ENCODE assay signal across 8 mouse cellular contexts in genomic region chr6:17583982-17584381, GRCm38 (mm10). TPM values are rescaled to one million over a fixed set of nuclear protein-coding genes. Genes with fewer than 3 reads are reported as not detected.
DNase-seq lines count a peak whose midpoint lies in the region; ATAC-seq and TF ChIP-seq lines count a peak whose summit lies in the region.

No protein-coding gene starts in this region.

- no peak overlapping the region for H3K27ac ChIP-seq in thymus, adult 2 months (ENCODE audit: control insufficient read depth, insufficient read depth, low read length)
- H3K27ac ChIP-seq in embryonic facial prominence, embryonic 13.5 days: no peak overlapping the region
- H3K27ac ChIP-seq in limb, embryonic 11.5 days (replicated peaks; ENCODE audit: low read depth, low read length): no peak overlapping the region
- H3K27ac ChIP-seq in midbrain, embryonic 11.5 days (ENCODE audit: low read depth, low read length): no peak overlapping the region
- H3K27ac ChIP-seq in small intestine, adult 2 months (ENCODE audit: insufficient read depth, low read depth, low read length): no peak overlapping the region

- H3K4me1 ChIP-seq in thymus, adult 2 months (replicated peaks; ENCODE audit: control insufficient read depth, insufficient read depth, low read length): no peaks in the 10 kb centered on the region; the same call in 1 of the 2 replicates
- no peaks in the 10 kb centered on the region for H3K4me1 ChIP-seq in embryonic facial prominence, embryonic 13.5 days
- no peaks in the 10 kb centered on the region for H3K4me1 ChIP-seq in limb, embryonic 11.5 days (ENCODE audit: control insufficient read depth, insufficient read depth, low read length)
- no peaks in the 10 kb centered on the region for H3K4me1 ChIP-seq in midbrain, embryonic 11.5 days (ENCODE audit: control insufficient read depth, insufficient read depth, low read length)
- no peaks in the 10 kb centered on the region; the same call in 1 of the 2 replicates for H3K4me1 ChIP-seq in small intestine, adult 2 months (ENCODE audit: control insufficient read depth, insufficient read depth, insufficient read length, low read length)

- TF ChIP-seq CTCF in thymus, adult 2 months (IDR thresholded peaks at IDR 0.05; ENCODE audit: borderline replicate concordance, control insufficient read depth, extremely low read depth, insufficient read depth, low read length, poor library complexity): no peak
- no peak for TF ChIP-seq CTCF in small intestine, adult 2 months (IDR thresholded peaks at IDR 0.05; ENCODE audit: extremely low read depth, insufficient read length, insufficient replicate concordance, low read depth, low read length)

- no peak overlapping the region for H3K4me3 ChIP-seq in thymus, adult 2 months (ENCODE audit: control insufficient read depth, insufficient read depth, low read length)
- H3K4me3 ChIP-seq in embryonic facial prominence, embryonic 13.5 days: peak overlapping the region; percentile 45
- H3K4me3 ChIP-seq in limb, embryonic 11.5 days (ENCODE audit: low read depth, low read length): 0 out of 2 replicates have a peak overlapping the region, but pooled peaks have one; percentile 16
- H3K4me3 ChIP-seq in midbrain, embryonic 11.5 days (ENCODE audit: low read depth, low read length): peak overlapping the region; percentile 21
- H3K4me3 ChIP-seq in small intestine, adult 2 months (ENCODE audit: low read depth, low read length): peak overlapping the region; percentile 20

- no peaks in the 10 kb centered on the region for H3K9me3 ChIP-seq in embryonic facial prominence, embryonic 13.5 days
- H3K9me3 ChIP-seq in limb, embryonic 11.5 days (ENCODE audit: control insufficient read depth, low read length): no peaks in the 10 kb centered on the region
- H3K9me3 ChIP-seq in midbrain, embryonic 11.5 days (ENCODE audit: control insufficient read depth, low read length): no peaks in the 10 kb centered on the region

- H3K4me2 ChIP-seq in embryonic facial prominence, embryonic 13.5 days: peak overlapping the region; percentile 57
- peak overlapping the region; percentile 36; the same call in 1 of the 2 replicates for H3K4me2 ChIP-seq in limb, embryonic 11.5 days (ENCODE audit: low read depth, severe bottlenecking)
- peak overlapping the region; percentile 41 for H3K4me2 ChIP-seq in midbrain, embryonic 11.5 days

- no peak for TF ChIP-seq POLR2A in thymus, adult 2 months (IDR thresholded peaks at IDR 0.05; ENCODE audit: control insufficient read depth, extremely low read depth, insufficient read depth, low read length, poor library complexity)
- TF ChIP-seq POLR2A in small intestine, adult 2 months (IDR thresholded peaks at IDR 0.05; ENCODE audit: low read depth, low read length): no peak

- H3K9ac ChIP-seq in embryonic facial prominence, embryonic 13.5 days: peak overlapping the region; percentile 57
- no peak overlapping the region for H3K9ac ChIP-seq in limb, embryonic 11.5 days (ENCODE audit: low read length)
- 0 out of 2 replicates have a peak overlapping the region, but pooled peaks have one; percentile 24 for H3K9ac ChIP-seq in midbrain, embryonic 11.5 days (ENCODE audit: low read length)

- ATAC-seq in embryonic facial prominence, embryonic 13.5 days (ENCODE audit: insufficient number of reproducible peaks, insufficient read depth, low FRiP score, low TSS enrichment, low read depth): no peak
- peak; percentile 87; the same call in 1 of the 2 replicates for ATAC-seq in limb, embryonic 11.5 days (ENCODE audit: insufficient number of reproducible peaks, low FRiP score, low TSS enrichment, low read depth)
- peak; percentile 89 for ATAC-seq in midbrain, embryonic 11.5 days (ENCODE audit: low FRiP score)

- H3K27me3 ChIP-seq in thymus, adult 2 months (ENCODE audit: control insufficient read depth, insufficient read depth, low read length): no peaks in the 10 kb centered on the region
- no peaks in the 10 kb centered on the region for H3K27me3 ChIP-seq in embryonic facial prominence, embryonic 13.5 days
- H3K27me3 ChIP-seq in limb, embryonic 11.5 days (ENCODE audit: control insufficient read depth, insufficient read depth, low read length): no peaks in the 10 kb centered on the region
- no peaks in the 10 kb centered on the region for H3K27me3 ChIP-seq in midbrain, embryonic 11.5 days (ENCODE audit: control insufficient read depth, insufficient read depth, low read length)
- no peaks in the 10 kb centered on the region for H3K27me3 ChIP-seq in small intestine, adult 2 months (ENCODE audit: control insufficient read depth, insufficient read depth, low read length)

- DNase-seq in thymus, adult 2 months: peak; percentile 4
- no peak for DNase-seq in thymus, adult 18-20 months
- DNase-seq in heart, adult 8-10 months (ENCODE audit: low spot score): peak; percentile 45
- DNase-seq in kidney, adult 18-20 months: peak; percentile 74
- peak; percentile 84 for DNase-seq in limb, embryonic 11.5 days (ENCODE audit: low spot score)
- peak; percentile 92 for DNase-seq in midbrain, embryonic 11.5 days (ENCODE audit: low spot score, missing footprints)

- 35% methylated on average over 13 of the region's 13 CpGs for WGBS in thymus, adult 2 months
- WGBS in embryonic facial prominence, embryonic 13.5 days: 11% methylated on average over 13 of the region's 13 CpGs
- WGBS in limb, embryonic 11.5 days: 28% methylated on average over 13 of the region's 13 CpGs
- 26% methylated on average over 13 of the region's 13 CpGs for WGBS in midbrain, embryonic 11.5 days
- WGBS in small intestine, adult 2 months: 14% methylated on average over 13 of the region's 13 CpGs

- no peaks in the 10 kb centered on the region for H3K36me3 ChIP-seq in thymus, adult 2 months (ENCODE audit: control insufficient read depth, insufficient read depth, low read length)
- H3K36me3 ChIP-seq in embryonic facial prominence, embryonic 13.5 days: no peaks in the 10 kb centered on the region
- H3K36me3 ChIP-seq in limb, embryonic 11.5 days (ENCODE audit: control insufficient read depth, insufficient read depth, low read length): no peaks in the 10 kb centered on the region
- H3K36me3 ChIP-seq in midbrain, embryonic 11.5 days (ENCODE audit: control insufficient read depth, insufficient read depth, low read length): no peaks in the 10 kb centered on the region
- no peaks in the 10 kb centered on the region for H3K36me3 ChIP-seq in small intestine, adult 2 months (ENCODE audit: control insufficient read depth, insufficient read depth, low read length)

RNA-seq across cellular contexts. Expression of gene Capza2, which starts 52.1 kb away (rescaled TPM):
- 17.1 and 18.2 TPM in 2 replicates for polyA plus RNA-seq in thymus, adult 2 months (2012; rRNA removed)
- 191 and 213 TPM in 2 replicates for polyA plus RNA-seq in embryonic facial prominence, embryonic 13.5 days (2015; fragmentation: Nextera tagmentation; extraction: Ambion mirVana)
- total RNA-seq in heart, adult 8-10 months (2022): 100 to 1,000 TPM; 133 to 149 (median 136) TPM
- 210 and 212 TPM in 2 replicates for polyA plus RNA-seq in limb, embryonic 11.5 days (2014; fragmentation: Nextera tagmentation; extraction: Ambion mirVana)
- polyA plus RNA-seq in midbrain, embryonic 11.5 days (2014; fragmentation: Nextera tagmentation; extraction: Ambion mirVana): 278 and 318 TPM in 2 replicates
- 1.3 and 2.8 TPM in 2 replicates for polyA plus RNA-seq in small intestine, adult 2 months (2012; rRNA removed)

Comparison
In these comparisons a context has a peak if more than half of its experiments do, and no peak if none do; other contexts are left out.
1. DNase-seq: peak in thymus, adult 2 months (single experiment), heart, adult 8-10 months (single experiment), kidney, adult 18-20 months (single experiment), limb, embryonic 11.5 days (single experiment) and midbrain, embryonic 11.5 days (single experiment); none in thymus, adult 18-20 months (0 of 2).
2. RNA of gene Capza2, which starts 52.1 kb away (polyA plus RNA-seq): 278 to 318 TPM in midbrain, embryonic 11.5 days, 210 to 212 TPM in limb, embryonic 11.5 days and 191 to 213 TPM in embryonic facial prominence, embryonic 13.5 days; 17.1 to 18.2 TPM in thymus, adult 2 months and 1.3 to 2.8 TPM in small intestine, adult 2 months; every median in the first group is over 10 times any median in the second.
3. Peak in every context shown above with its lines, with median percentiles within 50 percentile points of each other: H3K4me2 ChIP-seq.